Mouse (Mus musculus): ENCODE data around the gene Plxnc1. TPM values are rescaled to one million over a fixed set of nuclear protein-coding genes. Genes with fewer than 3 reads are reported as not detected.

Plxnc1 gene
- polyA plus RNA-seq, 1 experiment, result 0.05 TPM

GRCm38 (mm10) chr10:94931961-94932832, 12.4 kb downstream of the Plxnc1 start:
- TF ChIP-seq CTCF (IDR thresholded peaks at IDR 0.05; ENCODE audit: control insufficient read depth, insufficient read depth, insufficient read length) (no peak), MYOD1 (IDR thresholded peaks at IDR 0.05; ENCODE audit: control insufficient read depth, insufficient read length, low read depth) (no peak), CEBPB (IDR thresholded peaks at IDR 0.05; ENCODE audit: low read depth) (no peak), USF1 (IDR thresholded peaks at IDR 0.05; ENCODE audit: low read depth) (no peak), MAX (IDR thresholded peaks at IDR 0.05) (no peak), MYOG (IDR thresholded peaks at IDR 0.05; ENCODE audit: control insufficient read depth, extremely low read depth, insufficient read length) (no peak), FOSL1 (IDR thresholded peaks at IDR 0.05; ENCODE audit: insufficient read depth, low read length, poor library complexity, severe bottlenecking) (no peak)

GRCm38 (mm10) chr10:94928164-94928563, 16.5 kb downstream of the Plxnc1 start:
- Histone ChIP-seq H3K27me3 (ENCODE audit: control insufficient read depth, insufficient read depth, insufficient read length) (peaks cover 7% of the 10 kb centered on the region), H3ac (ENCODE audit: control insufficient read depth, insufficient read length, low read depth) (no peak overlapping the region), H3K79me2 (ENCODE audit: control insufficient read depth, insufficient read depth) (no peaks in the 10 kb centered on the region), H3K4me3 (ENCODE audit: insufficient read depth, poor library complexity, severe bottlenecking) (no peak overlapping the region), H3K79me3 (ENCODE audit: low read depth) (no peaks in the 10 kb centered on the region), H3K36me3 (ENCODE audit: control insufficient read depth, insufficient read depth) (no peaks in the 10 kb centered on the region)
- TF ChIP-seq USF1 (IDR thresholded peaks at IDR 0.05; ENCODE audit: low read depth) (no peak), FOSL1 (IDR thresholded peaks at IDR 0.05; ENCODE audit: insufficient read depth, low read length, poor library complexity, severe bottlenecking) (no peak), MAX (IDR thresholded peaks at IDR 0.05) (no peak), CTCF (IDR thresholded peaks at IDR 0.05; ENCODE audit: control insufficient read depth, insufficient read depth, insufficient read length) (no peak), CEBPB (IDR thresholded peaks at IDR 0.05; ENCODE audit: low read depth) (no peak), MYOG (IDR thresholded peaks at IDR 0.05; ENCODE audit: control insufficient read depth, extremely low read depth, insufficient read length) (no peak), MYOD1 (IDR thresholded peaks at IDR 0.05; ENCODE audit: control insufficient read depth, insufficient read length, low read depth) (no peak)

More at GRCm38 (mm10) chr10:94931961-94932832, 12.4 kb downstream of the Plxnc1 start:
- no peak overlapping the region for H3K4me3 ChIP-seq (ENCODE audit: insufficient read depth, poor library complexity, severe bottlenecking)
- no peaks in the 10 kb centered on the region for H3K36me3 ChIP-seq (ENCODE audit: control insufficient read depth, insufficient read depth)
- peaks cover 13% of the 10 kb centered on the region for H3K27me3 ChIP-seq (ENCODE audit: control insufficient read depth, insufficient read depth, insufficient read length)
- no peaks in the 10 kb centered on the region for H3K79me2 ChIP-seq (ENCODE audit: control insufficient read depth, insufficient read depth)
- no peak overlapping the region for H3ac ChIP-seq (ENCODE audit: control insufficient read depth, insufficient read length, low read depth)
- H3K79me3 ChIP-seq (ENCODE audit: low read depth), result no peaks in the 10 kb centered on the region

GRCm38 (mm10) chr10:94926297-94926696, 18.3 kb downstream of the Plxnc1 start:
- Histone ChIP-seq H3K4me3 (ENCODE audit: insufficient read depth, poor library complexity, severe bottlenecking) (no peak overlapping the region), H3K27me3 (ENCODE audit: control insufficient read depth, insufficient read depth, insufficient read length) (peaks cover 7% of the 10 kb centered on the region), H3K36me3 (ENCODE audit: control insufficient read depth, insufficient read depth) (no peaks in the 10 kb centered on the region), H3K79me3 (ENCODE audit: low read depth) (no peaks in the 10 kb centered on the region), H3K79me2 (ENCODE audit: control insufficient read depth, insufficient read depth) (no peaks in the 10 kb centered on the region), H3ac (ENCODE audit: control insufficient read depth, insufficient read length, low read depth) (no peak overlapping the region)
- TF ChIP-seq CEBPB (IDR thresholded peaks at IDR 0.05; ENCODE audit: low read depth) (no peak), MYOG (IDR thresholded peaks at IDR 0.05; ENCODE audit: control insufficient read depth, extremely low read depth, insufficient read length) (no peak), MYOD1 (IDR thresholded peaks at IDR 0.05; ENCODE audit: control insufficient read depth, insufficient read length, low read depth) (no peak), MAX (IDR thresholded peaks at IDR 0.05) (no peak), USF1 (IDR thresholded peaks at IDR 0.05; ENCODE audit: low read depth) (no peak), FOSL1 (IDR thresholded peaks at IDR 0.05; ENCODE audit: insufficient read depth, low read length, poor library complexity, severe bottlenecking) (no peak), CTCF (IDR thresholded peaks at IDR 0.05; ENCODE audit: control insufficient read depth, insufficient read depth, insufficient read length) (no peak)

GRCm38 (mm10) chr10:94924878-94925277, 19.8 kb downstream of the Plxnc1 start:
- Histone ChIP-seq H3ac (ENCODE audit: control insufficient read depth, insufficient read length, low read depth) (no peak overlapping the region), H3K27me3 (ENCODE audit: control insufficient read depth, insufficient read depth, insufficient read length) (peaks cover 7% of the 10 kb centered on the region)
- no peak for TF ChIP-seq CTCF (IDR thresholded peaks at IDR 0.05; ENCODE audit: control insufficient read depth, insufficient read depth, insufficient read length)
- TF ChIP-seq CEBPB (IDR thresholded peaks at IDR 0.05; ENCODE audit: low read depth), result no peak
- TF ChIP-seq FOSL1 (IDR thresholded peaks at IDR 0.05; ENCODE audit: insufficient read depth, low read length, poor library complexity, severe bottlenecking), result no peak
- TF ChIP-seq MYOD1 (IDR thresholded peaks at IDR 0.05; ENCODE audit: control insufficient read depth, insufficient read length, low read depth), result no peak
- TF ChIP-seq USF1 (IDR thresholded peaks at IDR 0.05; ENCODE audit: low read depth), result no peak
- no peak for TF ChIP-seq MAX (IDR thresholded peaks at IDR 0.05)
- no peak for TF ChIP-seq MYOG (IDR thresholded peaks at IDR 0.05; ENCODE audit: control insufficient read depth, extremely low read depth, insufficient read length)

GRCm38 (mm10) chr10:94924450-94924849, 20.2 kb downstream of the Plxnc1 start:
- Histone ChIP-seq H3ac (ENCODE audit: control insufficient read depth, insufficient read length, low read depth) (no peak overlapping the region), H3K79me3 (ENCODE audit: low read depth) (no peaks in the 10 kb centered on the region), H3K79me2 (ENCODE audit: control insufficient read depth, insufficient read depth) (no peaks in the 10 kb centered on the region), H3K27me3 (ENCODE audit: control insufficient read depth, insufficient read depth, insufficient read length) (peaks cover 7% of the 10 kb centered on the region), H3K36me3 (ENCODE audit: control insufficient read depth, insufficient read depth) (no peaks in the 10 kb centered on the region), H3K4me3 (ENCODE audit: insufficient read depth, poor library complexity, severe bottlenecking) (no peak overlapping the region)
- TF ChIP-seq FOSL1 (IDR thresholded peaks at IDR 0.05; ENCODE audit: insufficient read depth, low read length, poor library complexity, severe bottlenecking) (no peak), MYOD1 (IDR thresholded peaks at IDR 0.05; ENCODE audit: control insufficient read depth, insufficient read length, low read depth) (no peak), MAX (IDR thresholded peaks at IDR 0.05) (no peak), USF1 (IDR thresholded peaks at IDR 0.05; ENCODE audit: low read depth) (no peak), CTCF (IDR thresholded peaks at IDR 0.05; ENCODE audit: control insufficient read depth, insufficient read depth, insufficient read length) (no peak), CEBPB (IDR thresholded peaks at IDR 0.05; ENCODE audit: low read depth) (no peak), MYOG (IDR thresholded peaks at IDR 0.05; ENCODE audit: control insufficient read depth, extremely low read depth, insufficient read length) (no peak)

More at GRCm38 (mm10) chr10:94924878-94925277, 19.8 kb downstream of the Plxnc1 start:
- no peaks in the 10 kb centered on the region for H3K36me3 ChIP-seq (ENCODE audit: control insufficient read depth, insufficient read depth)
- H3K4me3 ChIP-seq (ENCODE audit: insufficient read depth, poor library complexity, severe bottlenecking), result no peak overlapping the region
- H3K79me3 ChIP-seq (ENCODE audit: low read depth), result no peaks in the 10 kb centered on the region
- no peaks in the 10 kb centered on the region for H3K79me2 ChIP-seq (ENCODE audit: control insufficient read depth, insufficient read depth)

Data from C2C12 (cell line).